Mouse (Mus musculus): ENCODE measurements around the gene Urm1. TPM values are rescaled to one million over a fixed set of nuclear protein-coding genes. Genes with fewer than 3 reads are reported as not detected.

Gene Urm1
- total and polyA plus RNA-seq, 3 experiments: 90.5 to 131 TPM; not detected in 1

GRCm38 (mm10) chr2:29845636-29846035, 25.8 kb downstream of the Urm1 start:
- Histone ChIP-seq H3K36me3 (ENCODE audit: control insufficient read depth in 1 of 2, insufficient read depth in 2 of 2, low read length in 2 of 2) (no peaks in the 10 kb centered on the region; a peak in 3 of 4 replicates), H3K4me1 (ENCODE audit: control insufficient read depth in 1 of 2, insufficient read depth in 2 of 2, low read length in 2 of 2) (no peaks in the 10 kb centered on the region; a peak in 1 of 4 replicates), H3K27me3 (ENCODE audit: control insufficient read depth in 1 of 2, insufficient read depth in 2 of 2, low read length in 2 of 2) (no peaks in the 10 kb centered on the region), H3K79me2 (ENCODE audit: control insufficient read depth, insufficient read depth, low read length, poor library complexity) (no peaks in the 10 kb centered on the region), H3K9me3 (replicated peaks; ENCODE audit: insufficient read depth, low read length) (no peaks in the 10 kb centered on the region), H3K9ac (ENCODE audit: control insufficient read depth, low read depth, low read length, poor library complexity, severe bottlenecking) (no peak overlapping the region), H3K4me3 (ENCODE audit: control insufficient read depth in 1 of 2, insufficient read depth in 1 of 2, low read depth in 2 of 2, low read length in 2 of 2) (no peak overlapping the region), H3K27ac (ENCODE audit: control insufficient read depth, low read depth, low read length) (no peak overlapping the region)
- DNase-seq (ENCODE audit: low read depth, low spot score): no peak
- no peak for TF ChIP-seq HCFC1 (IDR thresholded peaks at IDR 0.05; ENCODE audit: low read depth, low read length)
- TF ChIP-seq NRF1 (IDR thresholded peaks at IDR 0.05; ENCODE audit: insufficient read depth, low read depth, low read length, poor library complexity, severe bottlenecking): no peak
- no peak for TF ChIP-seq GATA1 (IDR thresholded peaks at IDR 0.05; ENCODE audit: low read depth, low read length)
- no peak for TF ChIP-seq SMC3 (IDR thresholded peaks at IDR 0.05; ENCODE audit: low read depth, low read length)
- no peak for TF ChIP-seq CHD1 (IDR thresholded peaks at IDR 0.05; ENCODE audit: low read depth, low read length)
- no peak for TF ChIP-seq UBTF (IDR thresholded peaks at IDR 0.05; ENCODE audit: borderline replicate concordance, insufficient read depth, low read depth, low read length)

- Histone ChIP-seq H3K9ac (ENCODE audit: control insufficient read depth, low read depth, low read length, poor library complexity, severe bottlenecking) (no peak overlapping the region), H3K36me3 (ENCODE audit: control insufficient read depth in 1 of 2, insufficient read depth in 2 of 2, low read length in 2 of 2) (no peaks in the 10 kb centered on the region; a peak in 3 of 4 replicates), H3K4me3 (ENCODE audit: control insufficient read depth in 1 of 2, insufficient read depth in 1 of 2, low read depth in 2 of 2, low read length in 2 of 2) (no peak overlapping the region), H3K9me3 (replicated peaks; ENCODE audit: insufficient read depth, low read length) (no peaks in the 10 kb centered on the region), H3K79me2 (ENCODE audit: control insufficient read depth, insufficient read depth, low read length, poor library complexity) (no peaks in the 10 kb centered on the region), H3K4me1 (ENCODE audit: control insufficient read depth in 1 of 2, insufficient read depth in 2 of 2, low read length in 2 of 2) (no peaks in the 10 kb centered on the region; a peak in 1 of 4 replicates), H3K27ac (ENCODE audit: control insufficient read depth, low read depth, low read length) (no peak overlapping the region), H3K27me3 (ENCODE audit: control insufficient read depth in 1 of 2, insufficient read depth in 2 of 2, low read length in 2 of 2) (no peaks in the 10 kb centered on the region)
- TF ChIP-seq ZMIZ1 (IDR thresholded peaks at IDR 0.05; ENCODE audit: low read depth, low read length) (no peak), MYB (IDR thresholded peaks at IDR 0.05; ENCODE audit: low read depth, low read length) (no peak), BHLHE40 (IDR thresholded peaks at IDR 0.05; ENCODE audit: borderline replicate concordance, low read depth, low read length) (no peak), POLR2AphosphoS5 (IDR thresholded peaks at IDR 0.05; ENCODE audit: borderline replicate concordance, low read depth, low read length) (no peak), USF2 (IDR thresholded peaks at IDR 0.05; ENCODE audit: borderline replicate concordance in 1 of 2, insufficient read depth in 1 of 2, low read depth in 1 of 2, low read length in 2 of 2) (no peak), ZKSCAN1 (IDR thresholded peaks at IDR 0.05; ENCODE audit: low read depth, low read length) (no peak), POLR2AphosphoS2 (IDR thresholded peaks at IDR 0.05; ENCODE audit: low read length) (no peak), CTCF (IDR thresholded peaks at IDR 0.05 in 2 of 3, conservative IDR thresholded peaks at IDR 0.05 in 1 of 3; ENCODE audit: control insufficient read depth in 1 of 3, insufficient read depth in 1 of 3, low read depth in 2 of 3, low read length in 3 of 3, poor library complexity in 1 of 3, severe bottlenecking in 1 of 3) (no peak), TCF12 (IDR thresholded peaks at IDR 0.05; ENCODE audit: low read depth, low read length) (no peak)
- no peak for DNase-seq (ENCODE audit: low read depth, low spot score)
Observed at GRCm38 (mm10) chr2:29846061-29846853, 26.4 kb downstream of the Urm1 start.

All from MEL (cell line).